Mouse (Mus musculus): ENCODE measurements around the gene Glyatl3. TPM values are rescaled to one million over a fixed set of nuclear protein-coding genes. Genes with fewer than 3 reads are reported as not detected.
A peak's percentile ranks its signal among the peaks of the same experiment; 100 is the strongest.

The Glyatl3 gene
- polyA plus RNA-seq, 1 experiment, result not detected

- no peak for TF ChIP-seq POLR2A (IDR thresholded peaks at IDR 0.05; ENCODE audit: borderline replicate concordance, control insufficient read depth, low read depth, low read length)
- TF ChIP-seq CTCF (IDR thresholded peaks at IDR 0.05; ENCODE audit: control insufficient read depth, insufficient read depth, low read length), result no peak
- no peak overlapping the region for H3K27ac ChIP-seq (ENCODE audit: control insufficient read depth, insufficient read depth, low read depth, low read length, poor library complexity)
- WGBS, result 65% methylated on average over 4 of the region's 4 CpGs
- H3K4me3 ChIP-seq (replicated peaks; ENCODE audit: control insufficient read depth, low read depth, low read length), result no peak overlapping the region
- no peaks in the 10 kb centered on the region; the same call in 1 of the 2 replicates for H3K4me1 ChIP-seq (ENCODE audit: control insufficient read depth, insufficient read depth, low read length)
These were observed 14.3 kb downstream of the Glyatl3 start for GRCm38 (mm10) chr17:40899783-40900363.

GRCm38 (mm10) chr17:40896863-40897262 lies 17.3 kb downstream of the Glyatl3 start:
- no peak overlapping the region for H3K4me3 ChIP-seq (replicated peaks; ENCODE audit: control insufficient read depth, low read depth, low read length)
- WGBS, result 47% methylated on average over 1 of the region's 1 CpGs
- TF ChIP-seq POLR2A (IDR thresholded peaks at IDR 0.05; ENCODE audit: borderline replicate concordance, control insufficient read depth, low read depth, low read length) (no peak), CTCF (IDR thresholded peaks at IDR 0.05; ENCODE audit: control insufficient read depth, insufficient read depth, low read length) (no peak)
- H3K27ac ChIP-seq (ENCODE audit: control insufficient read depth, insufficient read depth, low read depth, low read length, poor library complexity), result no peak overlapping the region
- no peaks in the 10 kb centered on the region for H3K4me1 ChIP-seq (ENCODE audit: control insufficient read depth, insufficient read depth, low read length)

GRCm38 (mm10) chr17:40887849-40888536 lies 26.2 kb downstream of the Glyatl3 start:
- TF ChIP-seq POLR2A (IDR thresholded peaks at IDR 0.05; ENCODE audit: borderline replicate concordance, control insufficient read depth, low read depth, low read length) (no peak), CTCF (IDR thresholded peaks at IDR 0.05; ENCODE audit: control insufficient read depth, insufficient read depth, low read length) (no peak)
- 63% methylated on average over 4 of the region's 4 CpGs for WGBS
- H3K27ac ChIP-seq (ENCODE audit: control insufficient read depth, insufficient read depth, low read depth, low read length, poor library complexity), result no peak overlapping the region
- no peaks in the 10 kb centered on the region for H3K4me1 ChIP-seq (ENCODE audit: control insufficient read depth, insufficient read depth, low read length)
- H3K4me3 ChIP-seq (replicated peaks; ENCODE audit: control insufficient read depth, low read depth, low read length), result no peak overlapping the region

- Histone ChIP-seq H3K27ac (ENCODE audit: control insufficient read depth, insufficient read depth, low read depth, low read length, poor library complexity) (no peak overlapping the region), H3K4me1 (ENCODE audit: control insufficient read depth, insufficient read depth, low read length) (no peaks in the 10 kb centered on the region), H3K4me3 (replicated peaks; ENCODE audit: control insufficient read depth, low read depth, low read length) (no peak overlapping the region)
- 81% methylated on average over 4 of the region's 4 CpGs for WGBS
- TF ChIP-seq POLR2A (IDR thresholded peaks at IDR 0.05; ENCODE audit: borderline replicate concordance, control insufficient read depth, low read depth, low read length) (no peak), CTCF (IDR thresholded peaks at IDR 0.05; ENCODE audit: control insufficient read depth, insufficient read depth, low read length) (no peak)
These were observed 29.0 kb downstream of the Glyatl3 start for GRCm38 (mm10) chr17:40885155-40885554.

- no peak overlapping the region for H3K27ac ChIP-seq (ENCODE audit: control insufficient read depth, insufficient read depth, low read depth, low read length, poor library complexity)
- 76% methylated on average over 6 of the region's 6 CpGs for WGBS
- no peak overlapping the region for H3K4me3 ChIP-seq (replicated peaks; ENCODE audit: control insufficient read depth, low read depth, low read length)
- TF ChIP-seq POLR2A (IDR thresholded peaks at IDR 0.05; ENCODE audit: borderline replicate concordance, control insufficient read depth, low read depth, low read length) (no peak), CTCF (IDR thresholded peaks at IDR 0.05; ENCODE audit: control insufficient read depth, insufficient read depth, low read length) (no peak)
- H3K4me1 ChIP-seq (ENCODE audit: control insufficient read depth, insufficient read depth, low read length), result no peaks in the 10 kb centered on the region
These were observed 32.0 kb downstream of the Glyatl3 start for GRCm38 (mm10) chr17:40882172-40882571.

- WGBS, result under 1% methylated on average over 40 of the region's 40 CpGs
- Histone ChIP-seq H3K4me3 (replicated peaks; ENCODE audit: control insufficient read depth, low read depth, low read length) (peak within 1 kb of the TSS; percentile 97), H3K27ac (ENCODE audit: control insufficient read depth, insufficient read depth, low read depth, low read length, poor library complexity) (peak within 1 kb of the TSS; percentile 17; the same call in 1 of the 2 replicates), H3K4me1 (ENCODE audit: control insufficient read depth, insufficient read depth, low read length) (no peaks in the 10 kb centered on the region)
- no peak for TF ChIP-seq CTCF (IDR thresholded peaks at IDR 0.05; ENCODE audit: control insufficient read depth, insufficient read depth, low read length)
- TF ChIP-seq POLR2A (IDR thresholded peaks at IDR 0.05; ENCODE audit: borderline replicate concordance, control insufficient read depth, low read depth, low read length), result no peak; the same call in 1 of the 2 replicates
These were observed 34.0 kb downstream of the Glyatl3 start, which contains the start of gene 9130008F23Rik for GRCm38 (mm10) chr17:40879924-40880691. TSS of gene 9130008F23Rik (minus strand) at chr17:40880559.

- Histone ChIP-seq H3K27ac (ENCODE audit: control insufficient read depth, insufficient read depth, low read depth, low read length, poor library complexity) (no peak overlapping the region), H3K4me3 (replicated peaks; ENCODE audit: control insufficient read depth, low read depth, low read length) (peak overlapping the region; percentile 97), H3K4me1 (ENCODE audit: control insufficient read depth, insufficient read depth, low read length) (no peaks in the 10 kb centered on the region)
- TF ChIP-seq CTCF (IDR thresholded peaks at IDR 0.05; ENCODE audit: control insufficient read depth, insufficient read depth, low read length) (no peak), POLR2A (IDR thresholded peaks at IDR 0.05; ENCODE audit: borderline replicate concordance, control insufficient read depth, low read depth, low read length) (no peak)
- WGBS, result 1% methylated on average over 6 of the region's 6 CpGs
These were observed 34.6 kb downstream of the Glyatl3 start for GRCm38 (mm10) chr17:40879528-40879923.

GRCm38 (mm10) chr17:40877741-40878140 lies 36.4 kb downstream of the Glyatl3 start:
- no peaks in the 10 kb centered on the region; the same call in 1 of the 2 replicates for H3K4me1 ChIP-seq (ENCODE audit: control insufficient read depth, insufficient read depth, low read length)
- TF ChIP-seq CTCF (IDR thresholded peaks at IDR 0.05; ENCODE audit: control insufficient read depth, insufficient read depth, low read length) (no peak), POLR2A (IDR thresholded peaks at IDR 0.05; ENCODE audit: borderline replicate concordance, control insufficient read depth, low read depth, low read length) (no peak)
- no peak overlapping the region for H3K27ac ChIP-seq (ENCODE audit: control insufficient read depth, insufficient read depth, low read depth, low read length, poor library complexity)
- H3K4me3 ChIP-seq (replicated peaks; ENCODE audit: control insufficient read depth, low read depth, low read length), result no peak overlapping the region
- WGBS, result 48% methylated on average over 3 of the region's 3 CpGs

Measured in bone marrow, adult 2 months (tissue).